Mouse (Mus musculus): ENCODE results near the gene Scamp3. TPM values are rescaled to one million over a fixed set of nuclear protein-coding genes. Genes with fewer than 3 reads are reported as not detected.

Gene Scamp3
- polyA plus RNA-seq, 1 experiment: 75.7 TPM

- TF ChIP-seq CTCF (IDR thresholded peaks at IDR 0.05; ENCODE audit: borderline replicate concordance, insufficient read depth, low read length): no peak
- no peak for TF ChIP-seq POLR2A (IDR thresholded peaks at IDR 0.05; ENCODE audit: low read depth, low read length)
- Histone ChIP-seq H3K4me3 (ENCODE audit: insufficient read depth, low read length) (no peak overlapping the region), H3K27ac (ENCODE audit: insufficient read depth, low read length) (no peak overlapping the region), H3K4me1 (ENCODE audit: control insufficient read depth, insufficient read depth, low read length) (peaks cover 4% of the 10 kb centered on the region; the same call in 1 of the 2 replicates)
Measured at GRCm38 (mm10) chr3:89161786-89162185, 15.5 kb upstream of the Scamp3 start.

- peak overlapping the region; percentile 51; the same call in 1 of the 2 replicates for H3K27ac ChIP-seq (ENCODE audit: insufficient read depth, low read length)
- H3K4me1 ChIP-seq (ENCODE audit: control insufficient read depth, insufficient read depth, low read length): peaks cover 4% of the 10 kb centered on the region; the same call in 1 of the 2 replicates
- no peak for TF ChIP-seq POLR2A (IDR thresholded peaks at IDR 0.05; ENCODE audit: low read depth, low read length)
- TF ChIP-seq CTCF (IDR thresholded peaks at IDR 0.05; ENCODE audit: borderline replicate concordance, insufficient read depth, low read length): no peak
- H3K4me3 ChIP-seq (ENCODE audit: insufficient read depth, low read length): no peak overlapping the region
Measured at GRCm38 (mm10) chr3:89163123-89163522, 14.2 kb upstream of the Scamp3 start.

- Histone ChIP-seq H3K4me1 (ENCODE audit: control insufficient read depth, insufficient read depth, low read length) (peaks cover 4% of the 10 kb centered on the region; the same call in 1 of the 2 replicates), H3K4me3 (ENCODE audit: insufficient read depth, low read length) (0 out of 2 replicates have a peak overlapping the region, but pooled peaks have one; percentile 58), H3K27ac (ENCODE audit: insufficient read depth, low read length) (peak overlapping the region; percentile 91)
- no peak for TF ChIP-seq POLR2A (IDR thresholded peaks at IDR 0.05; ENCODE audit: low read depth, low read length)
- no peak for TF ChIP-seq CTCF (IDR thresholded peaks at IDR 0.05; ENCODE audit: borderline replicate concordance, insufficient read depth, low read length)
Measured at GRCm38 (mm10) chr3:89163643-89164245, 13.5 kb upstream of the Scamp3 start.

- TF ChIP-seq POLR2A (IDR thresholded peaks at IDR 0.05; ENCODE audit: low read depth, low read length): peak; percentile 90
- TF ChIP-seq CTCF (IDR thresholded peaks at IDR 0.05; ENCODE audit: borderline replicate concordance, insufficient read depth, low read length): no peak
- H3K4me3 ChIP-seq (ENCODE audit: insufficient read depth, low read length): peak within 1 kb of the TSS; percentile 86
- peak within 1 kb of the TSS; percentile 91 for H3K27ac ChIP-seq (ENCODE audit: insufficient read depth, low read length)
- peaks cover 4% of the 10 kb centered on the region; the same call in 1 of the 2 replicates for H3K4me1 ChIP-seq (ENCODE audit: control insufficient read depth, insufficient read depth, low read length)
Measured at GRCm38 (mm10) chr3:89164506-89165267, 12.6 kb upstream of the Scamp3 start, which contains the start of gene Clk2. Gene Clk2 (plus strand): TSS chr3:89164795.

- peak overlapping the region; percentile 67 for H3K27ac ChIP-seq (ENCODE audit: insufficient read depth, low read length)
- H3K4me3 ChIP-seq (ENCODE audit: insufficient read depth, low read length): peak overlapping the region; percentile 86
- H3K4me1 ChIP-seq (ENCODE audit: control insufficient read depth, insufficient read depth, low read length): peaks cover 4% of the 10 kb centered on the region; the same call in 1 of the 2 replicates
- no peak for TF ChIP-seq POLR2A (IDR thresholded peaks at IDR 0.05; ENCODE audit: low read depth, low read length)
- no peak for TF ChIP-seq CTCF (IDR thresholded peaks at IDR 0.05; ENCODE audit: borderline replicate concordance, insufficient read depth, low read length)
Measured at GRCm38 (mm10) chr3:89165268-89165870, 11.9 kb upstream of the Scamp3 start.

- no peak for TF ChIP-seq CTCF (IDR thresholded peaks at IDR 0.05; ENCODE audit: borderline replicate concordance, insufficient read depth, low read length)
- TF ChIP-seq POLR2A (IDR thresholded peaks at IDR 0.05; ENCODE audit: low read depth, low read length): 0 out of 2 replicates have a peak, but pooled peaks have one; percentile 16
- peaks cover 4% of the 10 kb centered on the region; the same call in 1 of the 2 replicates for H3K4me1 ChIP-seq (ENCODE audit: control insufficient read depth, insufficient read depth, low read length)
- no peak overlapping the region for H3K4me3 ChIP-seq (ENCODE audit: insufficient read depth, low read length)
- H3K27ac ChIP-seq (ENCODE audit: insufficient read depth, low read length): no peak overlapping the region
Measured at GRCm38 (mm10) chr3:89166945-89167344, 10.3 kb upstream of the Scamp3 start.

GRCm38 (mm10) chr3:89174844-89175243, 2.4 kb upstream of the Scamp3 start:
- H3K27ac ChIP-seq (ENCODE audit: insufficient read depth, low read length): no peak overlapping the region
- H3K4me1 ChIP-seq (ENCODE audit: control insufficient read depth, insufficient read depth, low read length): peaks cover 2% of the 10 kb centered on the region; the same call in 1 of the 2 replicates
- H3K4me3 ChIP-seq (ENCODE audit: insufficient read depth, low read length): no peak overlapping the region
- TF ChIP-seq CTCF (IDR thresholded peaks at IDR 0.05; ENCODE audit: borderline replicate concordance, insufficient read depth, low read length) (no peak), POLR2A (IDR thresholded peaks at IDR 0.05; ENCODE audit: low read depth, low read length) (no peak)

GRCm38 (mm10) chr3:89175544-89175943, 1.7 kb upstream of the Scamp3 start:
- TF ChIP-seq CTCF (IDR thresholded peaks at IDR 0.05; ENCODE audit: borderline replicate concordance, insufficient read depth, low read length): no peak
- Histone ChIP-seq H3K27ac (ENCODE audit: insufficient read depth, low read length) (no peak overlapping the region), H3K4me3 (ENCODE audit: insufficient read depth, low read length) (no peak overlapping the region), H3K4me1 (ENCODE audit: control insufficient read depth, insufficient read depth, low read length) (peaks cover 2% of the 10 kb centered on the region; the same call in 1 of the 2 replicates)

GRCm38 (mm10) chr3:89176421-89176820, 852 bp upstream of the Scamp3 start:
- TF ChIP-seq POLR2A (IDR thresholded peaks at IDR 0.05; ENCODE audit: low read depth, low read length) (no peak), CTCF (IDR thresholded peaks at IDR 0.05; ENCODE audit: borderline replicate concordance, insufficient read depth, low read length) (no peak)
- Histone ChIP-seq H3K4me1 (ENCODE audit: control insufficient read depth, insufficient read depth, low read length) (peaks cover 2% of the 10 kb centered on the region; the same call in 1 of the 2 replicates), H3K27ac (ENCODE audit: insufficient read depth, low read length) (no peak overlapping the region), H3K4me3 (ENCODE audit: insufficient read depth, low read length) (no peak overlapping the region)
